Mouse (Mus musculus): Measurements from ENCODE around the gene Sh3rf3. TPM values are rescaled to one million over a fixed set of nuclear protein-coding genes. Genes with fewer than 3 reads are reported as not detected.
A peak's percentile ranks its signal among the peaks of the same experiment; 100 is the strongest.

The Sh3rf3 gene
- polyA plus RNA-seq, 1 experiment from 2014 or later, result 12.5 TPM

GRCm38 (mm10) chr10:59117555-59117954 is 304.4 kb downstream of the Sh3rf3 start:
- 0 out of 2 replicates have a peak, but pooled peaks cover 2% of the 10 kb centered on the region for H3K4me1 ChIP-seq
- WGBS, result 78% methylated on average over 5 of the region's 5 CpGs
- 0 out of 2 replicates have a peak, but pooled peaks cover 2% of the 10 kb centered on the region for H3K36me3 ChIP-seq
- H3K9me3 ChIP-seq, result no peaks in the 10 kb centered on the region
- no peak overlapping the region for H3K4me3 ChIP-seq
- H3K9ac ChIP-seq (replicated peaks), result no peak overlapping the region
- ATAC-seq (replicated peaks), result no peak
- H3K4me2 ChIP-seq (replicated peaks), result no peak overlapping the region
- no peaks in the 10 kb centered on the region for H3K27me3 ChIP-seq
- H3K27ac ChIP-seq (replicated peaks), result no peak overlapping the region

- ATAC-seq (replicated peaks), result no peak
- 95% methylated on average over 1 of the region's 1 CpGs for WGBS
- H3K27ac ChIP-seq (replicated peaks), result no peak overlapping the region
- 0 out of 2 replicates have a peak, but pooled peaks cover 2% of the 10 kb centered on the region for H3K4me1 ChIP-seq
- H3K4me3 ChIP-seq, result no peak overlapping the region
- no peaks in the 10 kb centered on the region for H3K27me3 ChIP-seq
- H3K9me3 ChIP-seq, result no peaks in the 10 kb centered on the region
- no peaks in the 10 kb centered on the region for H3K36me3 ChIP-seq
- H3K9ac ChIP-seq (replicated peaks), result no peak overlapping the region
- H3K4me2 ChIP-seq (replicated peaks), result no peak overlapping the region
Observed at GRCm38 (mm10) chr10:59119001-59119400, 305.8 kb downstream of the Sh3rf3 start.

GRCm38 (mm10) chr10:59119811-59120210 is 306.7 kb downstream of the Sh3rf3 start:
- Histone ChIP-seq H3K9ac (replicated peaks) (no peak overlapping the region), H3K27me3 (no peaks in the 10 kb centered on the region), H3K27ac (replicated peaks) (no peak overlapping the region), H3K9me3 (no peaks in the 10 kb centered on the region), H3K4me2 (replicated peaks) (no peak overlapping the region), H3K36me3 (no peaks in the 10 kb centered on the region), H3K4me1 (0 out of 2 replicates have a peak, but pooled peaks cover 2% of the 10 kb centered on the region), H3K4me3 (no peak overlapping the region)
- no peak for ATAC-seq (replicated peaks)
- WGBS, result 94% methylated on average over 2 of the region's 2 CpGs

- Histone ChIP-seq H3K9ac (replicated peaks) (no peak overlapping the region), H3K27ac (replicated peaks) (no peak overlapping the region), H3K9me3 (no peaks in the 10 kb centered on the region), H3K27me3 (no peaks in the 10 kb centered on the region), H3K36me3 (no peaks in the 10 kb centered on the region), H3K4me2 (replicated peaks) (no peak overlapping the region), H3K4me1 (no peaks in the 10 kb centered on the region; the same call in 1 of the 2 replicates), H3K4me3 (no peak overlapping the region)
- 96% methylated on average over 2 of the region's 2 CpGs for WGBS
- ATAC-seq (replicated peaks), result no peak
Observed at GRCm38 (mm10) chr10:59125497-59125896, 312.3 kb downstream of the Sh3rf3 start.

- H3K9me3 ChIP-seq, result no peaks in the 10 kb centered on the region
- no peak overlapping the region for H3K9ac ChIP-seq (replicated peaks)
- no peak overlapping the region for H3K4me2 ChIP-seq (replicated peaks)
- WGBS, result 67% methylated on average over 6 of the region's 6 CpGs
- H3K4me3 ChIP-seq, result no peak overlapping the region
- H3K27me3 ChIP-seq, result no peaks in the 10 kb centered on the region
- H3K36me3 ChIP-seq, result no peaks in the 10 kb centered on the region
- H3K27ac ChIP-seq (replicated peaks), result no peak overlapping the region
- peak; percentile 42; the same call in 1 of the 2 replicates for ATAC-seq (replicated peaks)
- H3K4me1 ChIP-seq, result no peaks in the 10 kb centered on the region; the same call in 1 of the 2 replicates
Observed at GRCm38 (mm10) chr10:59127637-59128036, 314.5 kb downstream of the Sh3rf3 start.

GRCm38 (mm10) chr10:59131926-59132628 is 318.9 kb downstream of the Sh3rf3 start:
- no peak overlapping the region for H3K27ac ChIP-seq (replicated peaks)
- WGBS, result 87% methylated on average over 20 of the region's 20 CpGs
- H3K9me3 ChIP-seq, result no peaks in the 10 kb centered on the region
- no peak overlapping the region for H3K4me2 ChIP-seq (replicated peaks)
- H3K4me1 ChIP-seq, result no peaks in the 10 kb centered on the region; the same call in 1 of the 2 replicates
- no peak overlapping the region for H3K4me3 ChIP-seq
- no peak for ATAC-seq (replicated peaks)
- H3K9ac ChIP-seq (replicated peaks), result no peak overlapping the region
- H3K27me3 ChIP-seq, result no peaks in the 10 kb centered on the region
- H3K36me3 ChIP-seq, result peaks cover 3% of the 10 kb centered on the region; the same call in 1 of the 2 replicates

GRCm38 (mm10) chr10:59133478-59134009 is 320.4 kb downstream of the Sh3rf3 start:
- Histone ChIP-seq H3K4me1 (no peaks in the 10 kb centered on the region), H3K4me3 (no peak overlapping the region), H3K36me3 (peaks cover 3% of the 10 kb centered on the region; the same call in 1 of the 2 replicates), H3K4me2 (replicated peaks) (no peak overlapping the region), H3K9me3 (no peaks in the 10 kb centered on the region), H3K9ac (replicated peaks) (no peak overlapping the region), H3K27me3 (no peaks in the 10 kb centered on the region), H3K27ac (replicated peaks) (peak overlapping the region; percentile 3; the same call in 1 of the 2 replicates)
- peak; percentile 50; the same call in 1 of the 2 replicates for ATAC-seq (replicated peaks)
- WGBS, result 21% methylated on average over 8 of the region's 8 CpGs

GRCm38 (mm10) chr10:59149956-59150383 is 336.8 kb downstream of the Sh3rf3 start:
- Histone ChIP-seq H3K9ac (replicated peaks) (no peak overlapping the region), H3K27me3 (no peaks in the 10 kb centered on the region), H3K4me3 (no peak overlapping the region), H3K9me3 (no peaks in the 10 kb centered on the region), H3K36me3 (no peaks in the 10 kb centered on the region), H3K4me2 (replicated peaks) (no peak overlapping the region), H3K4me1 (peaks cover 4% of the 10 kb centered on the region), H3K27ac (replicated peaks) (no peak overlapping the region)
- WGBS, result 16% methylated on average over 8 of the region's 8 CpGs
- peak; percentile 83 for ATAC-seq (replicated peaks)

- Histone ChIP-seq H3K27me3 (no peaks in the 10 kb centered on the region), H3K9ac (replicated peaks) (no peak overlapping the region), H3K4me3 (no peak overlapping the region), H3K4me2 (replicated peaks) (no peak overlapping the region), H3K36me3 (no peaks in the 10 kb centered on the region), H3K27ac (replicated peaks) (no peak overlapping the region), H3K9me3 (no peaks in the 10 kb centered on the region), H3K4me1 (peaks cover 4% of the 10 kb centered on the region)
- no peak for ATAC-seq (replicated peaks)
- WGBS, result 89% methylated on average over 10 of the region's 10 CpGs
Observed at GRCm38 (mm10) chr10:59150938-59151657, 337.9 kb downstream of the Sh3rf3 start.

- ATAC-seq (replicated peaks), result no peak
- Histone ChIP-seq H3K9ac (replicated peaks) (no peak overlapping the region), H3K27ac (replicated peaks) (no peak overlapping the region), H3K4me3 (no peak overlapping the region), H3K4me2 (replicated peaks) (no peak overlapping the region), H3K27me3 (no peaks in the 10 kb centered on the region), H3K36me3 (no peaks in the 10 kb centered on the region), H3K9me3 (no peaks in the 10 kb centered on the region), H3K4me1 (peaks cover 4% of the 10 kb centered on the region)
- 85% methylated on average over 5 of the region's 5 CpGs for WGBS
Observed at GRCm38 (mm10) chr10:59152544-59153081, 339.5 kb downstream of the Sh3rf3 start.

GRCm38 (mm10) chr10:59158627-59159026 is 345.5 kb downstream of the Sh3rf3 start:
- H3K4me2 ChIP-seq (replicated peaks), result no peak overlapping the region
- no peak overlapping the region for H3K4me3 ChIP-seq
- no peaks in the 10 kb centered on the region for H3K27me3 ChIP-seq
- no peak overlapping the region for H3K27ac ChIP-seq (replicated peaks)
- H3K36me3 ChIP-seq, result no peaks in the 10 kb centered on the region
- ATAC-seq (replicated peaks), result no peak
- no peak overlapping the region for H3K9ac ChIP-seq (replicated peaks)
- H3K9me3 ChIP-seq, result no peaks in the 10 kb centered on the region
- 82% methylated on average over 3 of the region's 3 CpGs for WGBS
- no peaks in the 10 kb centered on the region for H3K4me1 ChIP-seq
